Mouse (Mus musculus): Measurements from ENCODE around the gene Mllt10. TPM values are rescaled to one million over a fixed set of nuclear protein-coding genes. Genes with fewer than 3 reads are reported as not detected.
A peak's percentile ranks its signal among the peaks of the same experiment; 100 is the strongest.

The Mllt10 gene
- polyA plus RNA-seq, 1 experiment from 2014 or later, result 32.5 TPM

GRCm38 (mm10) chr2:18027448-18028139 is 27.4 kb upstream of the Mllt10 start:
- H3K4me2 ChIP-seq, result peak overlapping the region; percentile 86
- WGBS, result under 1% methylated on average over 44 of the region's 44 CpGs

GRCm38 (mm10) chr2:18028140-18029021 is 26.7 kb upstream of the Mllt10 start:
- Histone ChIP-seq H3K4me3 (peak overlapping the region; percentile 83), H3K36me3 (no peaks in the 10 kb centered on the region), H3K4me1 (peaks cover 42% of the 10 kb centered on the region), H3K27ac (replicated peaks) (peak overlapping the region; percentile 100), H3K9me3 (no peaks in the 10 kb centered on the region), H3K4me2 (peak overlapping the region; percentile 86), H3K27me3 (replicated peaks) (no peaks in the 10 kb centered on the region), H3K9ac (peak overlapping the region; percentile 97)
- under 1% methylated on average over 61 of the region's 61 CpGs for WGBS
- peak; percentile 73 for ATAC-seq (ENCODE audit: extremely low read depth, insufficient number of reproducible peaks, low FRiP score, low TSS enrichment)

More at GRCm38 (mm10) chr2:18027448-18028139, 27.4 kb upstream of the Mllt10 start:
- H3K4me1 ChIP-seq, result peaks cover 34% of the 10 kb centered on the region
- no peaks in the 10 kb centered on the region for H3K27me3 ChIP-seq (replicated peaks)
- H3K4me3 ChIP-seq, result peak overlapping the region; percentile 83
- H3K9ac ChIP-seq, result peak overlapping the region; percentile 97
- peak overlapping the region; percentile 100 for H3K27ac ChIP-seq (replicated peaks)
- H3K9me3 ChIP-seq, result no peaks in the 10 kb centered on the region
- peak; percentile 87 for ATAC-seq (ENCODE audit: extremely low read depth, insufficient number of reproducible peaks, low FRiP score, low TSS enrichment)
- no peaks in the 10 kb centered on the region for H3K36me3 ChIP-seq

- H3K27me3 ChIP-seq (replicated peaks), result no peaks in the 10 kb centered on the region
- H3K4me3 ChIP-seq, result no peak overlapping the region
- peak overlapping the region; percentile 86; the same call in 1 of the 2 replicates for H3K4me2 ChIP-seq
- no peaks in the 10 kb centered on the region for H3K9me3 ChIP-seq
- peaks cover 47% of the 10 kb centered on the region for H3K4me1 ChIP-seq
- no peak overlapping the region for H3K27ac ChIP-seq (replicated peaks)
- no peak for ATAC-seq (ENCODE audit: extremely low read depth, insufficient number of reproducible peaks, low FRiP score, low TSS enrichment)
- H3K9ac ChIP-seq, result no peak overlapping the region
- no peaks in the 10 kb centered on the region for H3K36me3 ChIP-seq
- 79% methylated on average over 7 of the region's 7 CpGs for WGBS
Observed at GRCm38 (mm10) chr2:18029656-18030055, 25.4 kb upstream of the Mllt10 start.

- WGBS, result 49% methylated on average over 8 of the region's 8 CpGs
- no peak overlapping the region for H3K4me3 ChIP-seq
Observed at GRCm38 (mm10) chr2:18030581-18030980, 24.5 kb upstream of the Mllt10 start.

GRCm38 (mm10) chr2:18031271-18031821 is 23.7 kb upstream of the Mllt10 start:
- 5% methylated on average over 26 of the region's 26 CpGs for WGBS
- Histone ChIP-seq H3K4me2 (peak overlapping the region; percentile 99), H3K4me3 (peak overlapping the region; percentile 57), H3K4me1 (peaks cover 38% of the 10 kb centered on the region), H3K9me3 (no peaks in the 10 kb centered on the region), H3K27me3 (replicated peaks) (no peaks in the 10 kb centered on the region), H3K36me3 (no peaks in the 10 kb centered on the region), H3K27ac (replicated peaks) (0 out of 2 replicates have a peak overlapping the region, but pooled peaks have one; percentile 45), H3K9ac (peak overlapping the region; percentile 91)
- ATAC-seq (ENCODE audit: extremely low read depth, insufficient number of reproducible peaks, low FRiP score, low TSS enrichment), result no peak

More at GRCm38 (mm10) chr2:18030581-18030980, 24.5 kb upstream of the Mllt10 start:
- peaks cover 41% of the 10 kb centered on the region for H3K4me1 ChIP-seq
- H3K36me3 ChIP-seq, result no peaks in the 10 kb centered on the region
- H3K27ac ChIP-seq (replicated peaks), result no peak overlapping the region
- H3K4me2 ChIP-seq, result peak overlapping the region; percentile 99
- H3K27me3 ChIP-seq (replicated peaks), result no peaks in the 10 kb centered on the region
- no peak for ATAC-seq (ENCODE audit: extremely low read depth, insufficient number of reproducible peaks, low FRiP score, low TSS enrichment)
- no peaks in the 10 kb centered on the region for H3K9me3 ChIP-seq
- H3K9ac ChIP-seq, result peak overlapping the region; percentile 91; the same call in 1 of the 2 replicates

- ATAC-seq (ENCODE audit: extremely low read depth, insufficient number of reproducible peaks, low FRiP score, low TSS enrichment), result no peak
- peaks cover 39% of the 10 kb centered on the region for H3K4me1 ChIP-seq
- no peaks in the 10 kb centered on the region for H3K36me3 ChIP-seq
Observed at GRCm38 (mm10) chr2:18031831-18032537, 23.1 kb upstream of the Mllt10 start.

GRCm38 (mm10) chr2:18032538-18032895 is 22.5 kb upstream of the Mllt10 start:
- no peaks in the 10 kb centered on the region for H3K36me3 ChIP-seq
- peak overlapping the region; percentile 57 for H3K4me3 ChIP-seq
- H3K9ac ChIP-seq, result peak overlapping the region; percentile 91
- no peaks in the 10 kb centered on the region for H3K9me3 ChIP-seq
- WGBS, result 54% methylated on average over 5 of the region's 5 CpGs
- ATAC-seq (ENCODE audit: extremely low read depth, insufficient number of reproducible peaks, low FRiP score, low TSS enrichment), result no peak
- peak overlapping the region; percentile 99 for H3K4me2 ChIP-seq
- H3K27ac ChIP-seq (replicated peaks), result no peak overlapping the region
- peaks cover 40% of the 10 kb centered on the region for H3K4me1 ChIP-seq
- H3K27me3 ChIP-seq (replicated peaks), result no peaks in the 10 kb centered on the region

More at GRCm38 (mm10) chr2:18031831-18032537, 23.1 kb upstream of the Mllt10 start:
- H3K9me3 ChIP-seq, result no peaks in the 10 kb centered on the region
- WGBS, result 2% methylated on average over 34 of the region's 34 CpGs
- H3K4me2 ChIP-seq, result peak overlapping the region; percentile 99
- peak overlapping the region; percentile 45; the same call in 1 of the 2 replicates for H3K27ac ChIP-seq (replicated peaks)
- peak overlapping the region; percentile 91 for H3K9ac ChIP-seq
- peak overlapping the region; percentile 57 for H3K4me3 ChIP-seq
- no peaks in the 10 kb centered on the region for H3K27me3 ChIP-seq (replicated peaks)

GRCm38 (mm10) chr2:18033166-18034108 is 21.6 kb upstream of the Mllt10 start:
- Histone ChIP-seq H3K27ac (replicated peaks) (no peak overlapping the region), H3K4me3 (no peak overlapping the region)

GRCm38 (mm10) chr2:18034371-18035250 is 20.4 kb upstream of the Mllt10 start:
- no peak overlapping the region for H3K4me2 ChIP-seq
- no peak for ATAC-seq (ENCODE audit: extremely low read depth, insufficient number of reproducible peaks, low FRiP score, low TSS enrichment)
- no peak overlapping the region for H3K9ac ChIP-seq
- 80% methylated on average over 10 of the region's 10 CpGs for WGBS
- no peak overlapping the region for H3K27ac ChIP-seq (replicated peaks)
- peaks cover 58% of the 10 kb centered on the region for H3K4me1 ChIP-seq
- H3K4me3 ChIP-seq, result no peak overlapping the region
- H3K36me3 ChIP-seq, result no peaks in the 10 kb centered on the region
- H3K27me3 ChIP-seq (replicated peaks), result no peaks in the 10 kb centered on the region
- H3K9me3 ChIP-seq, result no peaks in the 10 kb centered on the region

More at GRCm38 (mm10) chr2:18033166-18034108, 21.6 kb upstream of the Mllt10 start:
- 0 out of 2 replicates have a peak overlapping the region, but pooled peaks have one; percentile 19 for H3K9ac ChIP-seq
- no peak for ATAC-seq (ENCODE audit: extremely low read depth, insufficient number of reproducible peaks, low FRiP score, low TSS enrichment)
- H3K4me1 ChIP-seq, result peaks cover 48% of the 10 kb centered on the region
- H3K4me2 ChIP-seq, result peak overlapping the region; percentile 99
- 55% methylated on average over 10 of the region's 10 CpGs for WGBS
- no peaks in the 10 kb centered on the region for H3K27me3 ChIP-seq (replicated peaks)
- H3K9me3 ChIP-seq, result no peaks in the 10 kb centered on the region
- H3K36me3 ChIP-seq, result no peaks in the 10 kb centered on the region

Data from heart, embryonic 13.5 days (tissue).